Mouse (Mus musculus) CH12.LX (cell line): ENCODE results near the gene Rassf8. TPM values are rescaled to one million over a fixed set of nuclear protein-coding genes. Genes with fewer than 3 reads are reported as not detected.

Experiments used
- DNase-seq: peaks from one replicate; pipeline ENCODE4 v3.0.0-alpha.2; 2013; ENCODE audit errors: extremely low read depth
- H3K27ac ChIP-seq: 2 replicates; pipeline ENCODE4 v1.5.1; 2012; ENCODE audit warnings: low read depth, mild to moderate bottlenecking, control low read depth, moderate library complexity; ENCODE audit not compliant: insufficient read depth
- H3K27me3 ChIP-seq: replicated peaks from 2 replicates; pipeline ENCODE3; 2012; ENCODE audit warnings: inconsistent platforms
- H3K36me3 ChIP-seq, 2 experiments: replicated peaks in 1 of 2; 2 replicates each; pipeline versions ENCODE3 to v1.6.1; 2012; ENCODE audit warnings: inconsistent platforms in 1 of 2, low read length in 1 of 2, mild to moderate bottlenecking in 1 of 2, mixed read lengths in 1 of 2, moderate library complexity in 1 of 2; ENCODE audit not compliant: control insufficient read depth in 1 of 2, insufficient read depth in 1 of 2
- H3K4me1 ChIP-seq, 2 experiments: 2 replicates each; pipeline ENCODE4 v1.6.1; 2012; ENCODE audit warnings: inconsistent platforms in 1 of 2, moderate library complexity in 1 of 2; ENCODE audit not compliant: insufficient read depth in 2 of 2, control insufficient read depth in 1 of 2
- H3K4me2 ChIP-seq: 2 replicates; pipeline ENCODE4 v1.6.1; 2012; ENCODE audit warnings: low read depth, mild to moderate bottlenecking, control low read depth; ENCODE audit not compliant: poor library complexity, insufficient read depth, severe bottlenecking
- H3K4me3 ChIP-seq, 3 experiments: fragments of 150-350 bp in 1 of 3; sonication (generic) in 1 of 3; replicated peaks in 1 of 3; 2 replicates each; pipeline versions ENCODE3 to v1.5.1; 2011 to 2012; ENCODE audit warnings: low read depth in 2 of 3, low read length in 2 of 3, mild to moderate bottlenecking in 2 of 3, moderate library complexity in 2 of 3, control low read depth in 1 of 3, improper control_type of control experiment in 1 of 3, inconsistent platforms in 1 of 3, mixed read lengths in 1 of 3; ENCODE audit not compliant: poor library complexity in 1 of 3
- H3K79me2 ChIP-seq: replicated peaks from 2 replicates; pipeline ENCODE4 v1.6.1; 2012; ENCODE audit warnings: mild to moderate bottlenecking, moderate library complexity; ENCODE audit not compliant: control insufficient read depth, poor library complexity, insufficient read depth, severe bottlenecking; ENCODE audit errors: extremely low read depth
- H3K9ac ChIP-seq: 2 replicates; pipeline ENCODE4 v1.6.1; 2012; ENCODE audit warnings: low read depth, mild to moderate bottlenecking, control low read depth, moderate library complexity; ENCODE audit not compliant: insufficient read depth
- H3K9me3 ChIP-seq: replicated peaks from 2 replicates; pipeline ENCODE3; 2012; ENCODE audit warnings: low read length, inconsistent platforms, mixed read lengths
- CHD1 ChIP-seq: IDR thresholded peaks from 2 replicates; pipeline ENCODE4 v1.6.1; 2012; ENCODE audit warnings: low read depth, low read length, improper control_type of control experiment, inconsistent platforms
- CHD2 ChIP-seq: IDR thresholded peaks from 2 replicates; pipeline ENCODE4 v1.6.1; 2011; ENCODE audit warnings: low read length, improper control_type of control experiment
- CTCF ChIP-seq, 2 experiments: IDR thresholded peaks in 1 of 2; conservative IDR thresholded peaks in 1 of 2; 2 replicates each; pipeline ENCODE4 v1.5.1; 2011 to 2012; ENCODE audit warnings: low read depth in 2 of 2, low read length in 2 of 2, improper control_type of control experiment in 1 of 2, inconsistent platforms in 1 of 2, mild to moderate bottlenecking in 1 of 2, moderate library complexity in 1 of 2
- E2F4 ChIP-seq: IDR thresholded peaks from 2 replicates; pipeline ENCODE4 v1.6.1; 2011; ENCODE audit warnings: low read depth, low read length, improper control_type of control experiment; ENCODE audit not compliant: insufficient replicate concordance
- ELF1 ChIP-seq: IDR thresholded peaks from 2 replicates; pipeline ENCODE4 v1.6.1; 2014; ENCODE audit warnings: low read depth, mild to moderate bottlenecking, inconsistent platforms, low read length, improper control_type of control experiment
- ETS1 ChIP-seq: conservative IDR thresholded peaks from 2 replicates; pipeline ENCODE4 v1.6.1; 2012; ENCODE audit warnings: low read depth, mild to moderate bottlenecking, inconsistent platforms, low read length, improper control_type of control experiment, moderate library complexity
- GABPA ChIP-seq: IDR thresholded peaks from 2 replicates; pipeline ENCODE4 v1.6.1; 2012; ENCODE audit warnings: low read depth, low read length, improper control_type of control experiment, inconsistent platforms; ENCODE audit not compliant: insufficient replicate concordance
- HCFC1 ChIP-seq: IDR thresholded peaks from 2 replicates; pipeline ENCODE4 v1.6.1; 2012; ENCODE audit warnings: low read depth, mild to moderate bottlenecking, inconsistent platforms, low read length, improper control_type of control experiment
- IRF4 ChIP-seq: IDR thresholded peaks from 2 replicates; pipeline ENCODE4 v1.6.1; 2014; ENCODE audit warnings: low read depth, mild to moderate bottlenecking, inconsistent platforms, low read length, improper control_type of control experiment
- JUND ChIP-seq: conservative IDR thresholded peaks from 2 replicates; pipeline ENCODE4 v1.6.1; 2011; ENCODE audit warnings: low read depth, low read length, improper control_type of control experiment
- KAT2A ChIP-seq: IDR thresholded peaks from 2 replicates; pipeline ENCODE4 v1.6.1; 2012; ENCODE audit warnings: low read length, improper control_type of control experiment, inconsistent platforms; ENCODE audit not compliant: insufficient replicate concordance
- MAFK ChIP-seq: IDR thresholded peaks from 2 replicates; pipeline ENCODE4 v1.6.1; 2011; ENCODE audit warnings: low read length, improper control_type of control experiment; ENCODE audit not compliant: insufficient replicate concordance
- MAX ChIP-seq: IDR thresholded peaks from 2 replicates; pipeline ENCODE4 v1.6.1; 2011; ENCODE audit warnings: low read length, improper control_type of control experiment
- MAZ ChIP-seq: IDR thresholded peaks from 2 replicates; pipeline ENCODE4 v1.6.1; 2012; ENCODE audit warnings: low read depth, mild to moderate bottlenecking, inconsistent platforms, low read length, improper control_type of control experiment, moderate library complexity
- MEF2A ChIP-seq: IDR thresholded peaks from 2 replicates; pipeline ENCODE4 v1.6.1; 2014; ENCODE audit warnings: low read depth, mild to moderate bottlenecking, inconsistent platforms, low read length, improper control_type of control experiment, borderline replicate concordance
- MYC ChIP-seq: IDR thresholded peaks from 2 replicates; pipeline ENCODE4 v1.6.1; 2011; ENCODE audit warnings: low read depth, mild to moderate bottlenecking, improper control_type of control experiment, low read length
- NELFE ChIP-seq: IDR thresholded peaks from 2 replicates; pipeline ENCODE4 v1.6.1; 2011; ENCODE audit warnings: low read depth, low read length, improper control_type of control experiment
- NRF1 ChIP-seq: IDR thresholded peaks from 2 replicates; pipeline ENCODE4 v1.6.1; 2014; ENCODE audit warnings: low read depth, mild to moderate bottlenecking, inconsistent platforms, low read length, improper control_type of control experiment, moderate library complexity
- PAX5 ChIP-seq: IDR thresholded peaks from 2 replicates; pipeline ENCODE4 v1.6.1; 2012; ENCODE audit warnings: low read length, inconsistent platforms, mixed read lengths
- POLR2A ChIP-seq: IDR thresholded peaks from 2 replicates; pipeline ENCODE4 v1.6.1; 2011; ENCODE audit warnings: low read depth, mild to moderate bottlenecking, improper control_type of control experiment, low read length
- POLR2AphosphoS2 ChIP-seq: IDR thresholded peaks from 2 replicates; pipeline ENCODE4 v1.6.1; 2011; ENCODE audit warnings: low read depth, low read length, improper control_type of control experiment
- RAD21 ChIP-seq: IDR thresholded peaks from 2 replicates; pipeline ENCODE4 v1.6.1; 2011; ENCODE audit warnings: low read depth, mild to moderate bottlenecking, low read length, improper control_type of control experiment, moderate library complexity
- RCOR1 ChIP-seq: conservative IDR thresholded peaks from 2 replicates; pipeline ENCODE4 v1.6.1; 2012; ENCODE audit warnings: low read depth, mild to moderate bottlenecking, inconsistent platforms, low read length, improper control_type of control experiment
- SIN3A ChIP-seq: IDR thresholded peaks from 2 replicates; pipeline ENCODE4 v1.6.1; 2012; ENCODE audit warnings: low read length, improper control_type of control experiment, inconsistent platforms
- SMC3 ChIP-seq: IDR thresholded peaks from 2 replicates; pipeline ENCODE4 v1.6.1; 2011; ENCODE audit warnings: low read depth, low read length, improper control_type of control experiment
- TBP ChIP-seq: conservative IDR thresholded peaks from 2 replicates; pipeline ENCODE4 v1.6.1; 2011; ENCODE audit warnings: low read depth, low read length, improper control_type of control experiment
- TCF12 ChIP-seq: IDR thresholded peaks from 2 replicates; pipeline ENCODE4 v1.6.1; 2014; ENCODE audit warnings: low read depth, mild to moderate bottlenecking, inconsistent platforms, low read length, improper control_type of control experiment
- UBTF ChIP-seq: IDR thresholded peaks from 2 replicates; pipeline ENCODE4 v1.6.1; 2012; ENCODE audit warnings: low read depth, mild to moderate bottlenecking, inconsistent platforms, low read length, improper control_type of control experiment, moderate library complexity
- USF1 ChIP-seq: IDR thresholded peaks from 2 replicates; pipeline ENCODE4 v1.6.1; 2014; ENCODE audit warnings: low read depth, mild to moderate bottlenecking, inconsistent platforms, low read length, improper control_type of control experiment
- USF2 ChIP-seq: conservative IDR thresholded peaks from 2 replicates; pipeline ENCODE4 v1.6.1; 2011; ENCODE audit warnings: low read depth, low read length, improper control_type of control experiment
- ZC3H11A ChIP-seq: IDR thresholded peaks from 2 replicates; pipeline ENCODE4 v1.6.1; 2012; ENCODE audit warnings: low read depth, mild to moderate bottlenecking, inconsistent platforms, low read length, improper control_type of control experiment
- ZMIZ1 ChIP-seq: IDR thresholded peaks from 2 replicates; pipeline ENCODE4 v1.6.1; 2012; ENCODE audit warnings: low read depth, mild to moderate bottlenecking, inconsistent platforms, low read length, improper control_type of control experiment
- ZNF384 ChIP-seq: IDR thresholded peaks from 2 replicates; pipeline ENCODE4 v1.6.1; 2012; ENCODE audit warnings: low read depth, low read length, improper control_type of control experiment, inconsistent platforms
- dilution Hi-C: fragments of 300-500 bp; cut with MboI; formaldehyde crosslinking; loops from 2 replicates; pipeline ENCODE4 v1.14.3; 2020; ENCODE audit warnings: low sequenced_read_pairs; ENCODE audit not compliant: extremely low pct_unique_long_range_greater_than_20kb, extremely low pct_ligation_motif_present
- in situ Hi-C: fragments of 300-500 bp; cut with MboI; formaldehyde crosslinking; loops from 3 replicates; pipeline ENCODE4 v1.14.3; 2019; ENCODE audit warnings: low sequenced_read_pairs, low pct_ligation_motif_present, low pct_unique_long_range_greater_than_20kb, mixed read lengths
- polyA plus RNA-seq: library from polyadenylated mRNA; unstranded; fragments of >175 nt; gene quantifications from 2 replicates; pipeline ENCODE4 v1.2.1, GENCODE M21; 2012; ENCODE audit warnings: low read depth; ENCODE audit not compliant: insufficient read length
- total RNA-seq, 2 experiments: library from RNA; depleted of rRNA; stranded (reverse); fragments of 300-350 nt in 1 of 2; fragments of >200 nt in 1 of 2; gene quantifications; 2 replicates each; pipeline ENCODE4 v1.2.3; 2012 to 2014

Rassf8 gene
- total and polyA plus RNA-seq, 3 experiments, result 0.34 to 0.59 (median 0.48) TPM

GRCm38 (mm10) chr6:145846076-145846475 lies 99.5 kb downstream of the Rassf8 start:
- H3K27me3 ChIP-seq, result no peaks in the 10 kb centered on the region
- H3K27ac ChIP-seq, result peak overlapping the region; percentile 76
- peaks cover 2% of the 10 kb centered on the region for H3K9me3 ChIP-seq
- H3K36me3 ChIP-seq, result peaks cover 0 to 6% of the 10 kb centered on the region in 2 experiments
- peaks cover 25 to 53% of the 10 kb centered on the region in 2 experiments for H3K4me1 ChIP-seq
- peak overlapping the region; percentile 85 for H3K4me2 ChIP-seq
- H3K79me2 ChIP-seq, result no peaks in the 10 kb centered on the region
- dilution Hi-C loops, result no loop called here
- no peak for TF ChIP-seq ELF1
- 0 out of 2 replicates have a peak, but pooled peaks have one; percentile 12 for TF ChIP-seq NELFE
- no peak for DNase-seq
- H3K4me3 ChIP-seq, result no peak overlapping the region
- in situ Hi-C loops, result no loop called here
- H3K9ac ChIP-seq, result peak overlapping the region; percentile 4

GRCm38 (mm10) chr6:145846948-145847347 lies 100.4 kb downstream of the Rassf8 start:
- DNase-seq, result peak; percentile 89
- dilution Hi-C loops, result no loop called here
- no peak for TF ChIP-seq E2F4
- peak; percentile 39; the same call in 1 of the 2 replicates for TF ChIP-seq NRF1
- TF ChIP-seq PAX5, result no peak
- peak; percentile 62; the same call in 1 of the 2 replicates for TF ChIP-seq CHD2
- TF ChIP-seq TBP, result 0 out of 2 replicates have a peak, but pooled peaks have one; percentile 45
- TF ChIP-seq MYC, result peak; percentile 67
- TF ChIP-seq MAX, result peak; percentile 51; the same call in 1 of the 2 replicates
- no peak; the same call in 1 of the 2 replicates for TF ChIP-seq NELFE
- no peak for TF ChIP-seq CHD1
- TF ChIP-seq TCF12, result peak; percentile 99
- TF ChIP-seq POLR2AphosphoS2, result no peak
- peak; percentile 73; the same call in 1 of the 2 replicates for TF ChIP-seq MAFK
- peak; percentile 82 for TF ChIP-seq JUND
- TF ChIP-seq HCFC1, result no peak
- TF ChIP-seq ZC3H11A, result no peak
- no peak; the same call in 1 of the 2 replicates for TF ChIP-seq ZMIZ1
- TF ChIP-seq ZNF384, result 0 out of 2 replicates have a peak, but pooled peaks have one; percentile 12
- no peak; the same call in none of the 2 replicates for TF ChIP-seq POLR2A
- no peak for TF ChIP-seq KAT2A
- TF ChIP-seq SIN3A, result peak; percentile 86
- TF ChIP-seq CTCF (conservative IDR thresholded peaks at IDR 0.05 in 1 of 2, IDR thresholded peaks at IDR 0.05 in 1 of 2; ENCODE audit: low read depth in 2 of 2, low read length in 2 of 2), result no peak
- peak; percentile 74 for TF ChIP-seq MAZ
- TF ChIP-seq USF2, result no peak
- 0 out of 2 replicates have a peak, but pooled peaks have one; percentile 9 for TF ChIP-seq UBTF
- 0 out of 2 replicates have a peak, but pooled peaks have one; percentile 9 for TF ChIP-seq SMC3
- TF ChIP-seq RCOR1, result peak; percentile 72; the same call in 1 of the 2 replicates
- TF ChIP-seq MEF2A, result no peak; the same call in 1 of the 2 replicates
- TF ChIP-seq IRF4, result peak; percentile 87
- TF ChIP-seq RAD21, result no peak
- TF ChIP-seq GABPA, result no peak
- TF ChIP-seq ETS1, result peak; percentile 96
- TF ChIP-seq USF1, result no peak

More at GRCm38 (mm10) chr6:145846948-145847347, 100.4 kb downstream of the Rassf8 start:
- Histone ChIP-seq H3K79me2 (no peaks in the 10 kb centered on the region), H3K27ac (peak overlapping the region; percentile 76), H3K27me3 (no peaks in the 10 kb centered on the region), H3K36me3 (peaks cover 0 to 7% of the 10 kb centered on the region in 2 experiments), H3K4me1 (peaks cover 25 to 62% of the 10 kb centered on the region in 2 experiments), H3K9me3 (peaks cover 2% of the 10 kb centered on the region), H3K9ac (peak overlapping the region; percentile 51), H3K4me2 (peak overlapping the region; percentile 85), H3K4me3 (peak overlapping the region; percentile 1 to 46 (median 32))
- in situ Hi-C loops, result no loop called here
